Mouse (Mus musculus) liver, adult (tissue): ENCODE data around the gene Stau1.

Experiments used
- GATA4 ChIP-seq: IDR thresholded peaks from 2 replicates; pipeline ENCODE4 v1.6.1; 2014; ENCODE audit warnings: mild to moderate bottlenecking, low read length; ENCODE audit not compliant: insufficient replicate concordance

Stau1 gene

GRCm38 (mm10) chr2:167004099-167004854, 8.2 kb upstream of the Stau1 start:
- TF ChIP-seq GATA4: no peak

DNA sequence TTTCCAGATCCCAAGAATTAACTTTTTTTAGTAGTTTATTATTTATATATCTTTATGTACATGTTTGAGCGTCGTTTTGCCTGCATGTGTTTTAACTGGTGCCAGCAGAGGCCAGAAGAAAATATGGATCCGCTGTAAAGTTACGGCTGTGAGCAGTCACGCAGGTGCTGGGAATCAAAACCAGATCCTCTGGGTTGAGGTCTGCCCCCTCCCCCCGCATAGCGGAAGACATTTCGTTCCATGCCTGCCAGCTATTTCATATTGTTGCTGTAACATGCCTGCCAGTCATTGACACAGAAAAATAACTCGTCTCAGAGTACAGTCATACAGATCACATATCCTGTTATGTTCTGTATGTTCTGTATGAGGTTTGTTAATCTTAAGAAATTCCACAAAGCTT, 5.4 kb upstream of the Stau1 start:
- no peak for TF ChIP-seq GATA4

GRCm38 (mm10) chr2:166996533-166996894, 415 bp upstream of the Stau1 start:
- no peak for TF ChIP-seq GATA4

DNA sequence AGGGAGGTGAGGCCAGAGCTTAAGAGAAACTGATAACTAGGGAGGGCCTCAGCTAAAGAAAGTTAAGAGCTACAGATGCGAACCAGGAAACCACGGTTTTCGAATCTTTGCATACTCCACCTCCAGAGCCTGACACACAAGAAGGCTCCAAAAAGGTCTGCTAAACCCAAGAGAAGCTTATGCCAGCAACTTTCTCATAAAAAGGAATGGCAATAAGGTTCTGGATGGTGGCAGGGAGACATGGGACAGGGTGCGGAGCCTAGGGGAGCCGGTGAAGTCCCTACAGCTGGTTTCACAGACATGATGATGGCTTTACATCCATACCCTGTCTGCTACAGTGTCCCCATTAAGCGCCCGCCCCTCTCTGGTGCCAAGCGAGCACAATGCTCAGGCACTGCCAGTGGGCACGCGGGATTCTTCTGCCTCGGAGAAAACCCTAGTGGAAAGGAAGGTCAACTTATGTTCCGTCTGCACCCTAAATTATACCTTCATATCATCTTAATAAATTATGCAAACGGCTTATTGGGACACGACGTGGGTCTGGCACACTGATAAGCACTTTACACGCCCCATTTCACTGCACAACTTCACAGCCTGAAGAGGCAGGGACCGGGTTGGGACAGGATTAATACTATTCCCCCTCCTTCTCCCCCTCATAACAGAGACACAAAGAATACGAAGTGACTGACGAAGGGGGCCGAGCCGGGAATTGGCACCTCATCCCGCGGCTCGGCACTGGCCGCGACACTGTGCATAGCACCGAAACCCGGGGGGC, 891 bp downstream of the Stau1 start:
- no peak for TF ChIP-seq GATA4

- TF ChIP-seq GATA4: no peak
These were observed 4.2 kb downstream of the Stau1 start for GRCm38 (mm10) chr2:166991945-166992344.

DNA sequence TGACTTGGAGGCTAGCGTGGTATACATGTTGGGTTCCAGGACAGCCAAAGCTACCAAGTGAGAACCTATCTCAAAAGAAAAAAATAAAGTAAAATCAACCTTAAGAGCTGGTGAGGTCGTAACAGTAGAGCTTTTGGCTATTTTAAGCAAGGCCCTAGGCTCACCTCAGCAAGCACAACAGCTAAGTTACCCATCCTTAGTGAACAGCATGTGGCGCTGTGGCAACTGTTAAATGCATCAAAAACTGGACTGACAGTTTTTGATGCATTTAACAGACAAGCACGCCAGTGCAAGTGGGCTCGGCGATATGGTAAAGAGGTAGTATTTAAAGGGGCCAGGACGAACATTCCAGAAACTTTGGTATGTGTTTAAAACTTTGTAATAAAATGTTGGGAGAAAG, 5.2 kb downstream of the Stau1 start:
- no peak for TF ChIP-seq GATA4

GRCm38 (mm10) chr2:166983351-166983894, 12.7 kb downstream of the Stau1 start:
- TF ChIP-seq GATA4: no peak

DNA sequence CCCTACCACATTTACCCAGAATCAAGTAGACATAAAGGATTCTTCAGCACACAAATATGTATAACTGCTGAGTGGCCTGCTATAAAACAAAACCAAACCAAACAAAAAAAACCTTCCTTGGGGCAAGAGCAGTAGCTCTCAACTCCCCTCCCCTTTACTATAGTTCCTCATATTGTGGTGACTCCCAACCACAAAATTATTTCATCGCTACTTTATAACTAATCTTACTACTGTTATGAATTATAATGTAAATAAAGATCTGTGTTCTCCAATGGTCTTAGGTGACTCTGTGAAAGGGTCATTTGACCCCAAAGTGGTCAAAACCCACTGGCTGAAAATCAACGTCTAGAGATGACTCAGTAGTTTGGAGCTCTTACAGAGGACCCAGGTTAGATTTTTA, 15.9 kb downstream of the Stau1 start:
- no peak for TF ChIP-seq GATA4

- TF ChIP-seq GATA4: no peak
These were observed 18.6 kb downstream of the Stau1 start for GRCm38 (mm10) chr2:166977490-166977889.

DNA sequence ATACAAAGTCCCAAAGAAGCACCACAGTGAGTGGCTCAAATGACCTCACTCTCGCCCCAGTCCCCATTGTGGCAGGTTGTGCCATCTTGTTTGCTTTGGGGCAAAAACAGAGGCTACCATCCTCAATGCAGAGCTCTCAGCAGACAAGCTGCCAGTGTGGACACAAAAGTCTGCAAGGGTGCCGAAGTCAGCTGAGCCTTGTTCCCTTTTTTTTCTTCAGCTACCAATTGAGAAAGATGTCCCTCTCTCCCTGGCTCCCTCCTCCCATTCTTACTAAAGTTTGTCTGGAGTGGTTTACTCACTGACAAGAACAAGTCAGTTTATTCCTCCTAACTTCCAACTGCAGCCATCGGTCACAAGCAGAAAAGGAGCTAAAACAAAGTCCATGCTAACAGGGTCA, 19.7 kb downstream of the Stau1 start:
- TF ChIP-seq GATA4: no peak

GRCm38 (mm10) chr2:166974177-166974872, 21.8 kb downstream of the Stau1 start:
- TF ChIP-seq GATA4: no peak

GRCm38 (mm10) chr2:166973153-166973552, 22.9 kb downstream of the Stau1 start:
- no peak for TF ChIP-seq GATA4

- no peak for TF ChIP-seq GATA4
These were observed 31.3 kb downstream of the Stau1 start for GRCm38 (mm10) chr2:166964773-166965172.

GRCm38 (mm10) chr2:166963257-166963656, 32.8 kb downstream of the Stau1 start:
- TF ChIP-seq GATA4: no peak

GRCm38 (mm10) chr2:166960648-166961330, 35.3 kb downstream of the Stau1 start:
- peak; percentile 89; the same call in 1 of the 2 replicates for TF ChIP-seq GATA4

- TF ChIP-seq GATA4: no peak
These were observed 39.3 kb downstream of the Stau1 start for GRCm38 (mm10) chr2:166956805-166957204.

DNA sequence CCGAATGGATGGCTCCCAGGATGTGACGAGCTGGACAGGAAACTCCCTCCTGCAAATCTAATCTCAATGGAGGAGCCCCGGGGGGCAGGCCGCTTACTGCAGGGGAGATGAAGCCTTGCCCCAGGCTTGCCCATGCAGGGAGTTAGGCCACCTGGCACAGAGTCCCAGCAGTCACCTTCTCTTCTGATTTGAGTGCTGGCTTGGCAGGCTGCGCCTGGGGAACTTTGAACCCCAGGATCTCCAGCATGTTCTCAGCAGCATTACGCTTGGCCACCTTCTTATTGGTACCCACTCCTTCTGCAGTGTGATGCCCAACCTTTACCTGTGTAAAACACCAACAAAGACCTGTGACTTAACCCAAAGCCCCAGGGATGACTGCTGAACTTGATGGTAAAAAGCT, 43.9 kb downstream of the Stau1 start:
- no peak for TF ChIP-seq GATA4
